Mouse (Mus musculus): Measurements from ENCODE around the gene Ano7. TPM values are rescaled to one million over a fixed set of nuclear protein-coding genes. Genes with fewer than 3 reads are reported as not detected.

Ano7 gene
- total RNA-seq (2012; rRNA removed) (not detected in 2 replicates), polyA plus RNA-seq (2012; ENCODE audit: insufficient read depth in 1 of 2, insufficient read length in 2 of 2, low read depth in 1 of 2, low replicate concordance in 2 of 2, missing spikeins in 1 of 2) (under 1 TPM in 1 of 2 experiments, not detected in 1; 0.03 TPM)

DNA sequence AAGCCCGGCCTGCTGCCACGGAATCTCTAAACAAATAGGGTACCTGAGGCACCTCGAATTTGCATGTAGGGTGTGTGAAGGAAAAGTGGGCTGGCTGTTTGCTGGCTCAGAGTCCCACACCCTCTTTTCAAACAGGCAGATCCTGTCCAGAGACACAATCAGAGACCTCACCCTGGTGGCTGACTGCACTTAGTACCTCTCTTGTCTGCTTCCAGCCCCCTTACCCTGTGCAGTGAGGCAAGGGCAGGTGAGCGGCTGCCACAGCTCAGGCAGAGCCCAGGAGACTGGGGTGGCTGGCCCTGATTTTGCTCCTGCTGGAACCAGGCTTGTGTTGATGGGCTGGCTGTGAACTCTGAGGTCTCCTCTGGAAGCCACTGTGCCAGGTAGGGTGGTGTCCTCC lies at the start of gene Ano7:
Gene Ano7, plus strand, starts transcription at position 266 of the 400 bp plus-strand sequence.
- Histone ChIP-seq H3K27ac (ENCODE audit: control insufficient read depth, low read depth, low read length) (no peak within 1 kb of the TSS), H3K4me3 (ENCODE audit: control insufficient read depth in 1 of 2, insufficient read depth in 1 of 2, low read depth in 2 of 2, low read length in 2 of 2) (no peak within 1 kb of the TSS), H3K4me1 (ENCODE audit: control insufficient read depth in 1 of 2, insufficient read depth in 2 of 2, low read length in 2 of 2) (peaks cover 5 to 12% of the 10 kb centered on the region in 2 experiments), H3K9me3 (replicated peaks; ENCODE audit: insufficient read depth, low read length) (no peaks in the 10 kb centered on the region), H3K36me3 (ENCODE audit: control insufficient read depth in 1 of 2, insufficient read depth in 2 of 2, low read length in 2 of 2) (peaks cover 0 to 8% of the 10 kb centered on the region in 2 experiments; a peak in 2 of 4 replicates), H3K79me2 (ENCODE audit: control insufficient read depth, insufficient read depth, low read length, poor library complexity) (no peaks in the 10 kb centered on the region), H3K9ac (ENCODE audit: control insufficient read depth, low read depth, low read length, poor library complexity, severe bottlenecking) (no peak within 1 kb of the TSS), H3K27me3 (ENCODE audit: control insufficient read depth in 1 of 2, insufficient read depth in 2 of 2, low read length in 2 of 2) (no peaks in the 10 kb centered on the region)
- no peak for TF ChIP-seq ZNF384 (IDR thresholded peaks at IDR 0.05; ENCODE audit: low read depth, low read length)
- no peak for TF ChIP-seq MAZ (IDR thresholded peaks at IDR 0.05; ENCODE audit: low read depth, low read length)
- TF ChIP-seq UBTF (IDR thresholded peaks at IDR 0.05; ENCODE audit: borderline replicate concordance, insufficient read depth, low read depth, low read length) = no peak
- no peak for TF ChIP-seq USF1 (IDR thresholded peaks at IDR 0.05; ENCODE audit: low read depth, low read length)
- TF ChIP-seq GATA1 (IDR thresholded peaks at IDR 0.05; ENCODE audit: low read depth, low read length) = no peak
- no peak for TF ChIP-seq ELF1 (IDR thresholded peaks at IDR 0.05; ENCODE audit: low read depth, low read length)
- no peak for TF ChIP-seq ZMIZ1 (IDR thresholded peaks at IDR 0.05; ENCODE audit: low read depth, low read length)
- no peak for TF ChIP-seq CHD2 (IDR thresholded peaks at IDR 0.05; ENCODE audit: low read length)
- no peak for TF ChIP-seq SIN3A (IDR thresholded peaks at IDR 0.05; ENCODE audit: low read length)
- no peak for TF ChIP-seq MEF2A (IDR thresholded peaks at IDR 0.05; ENCODE audit: extremely low read depth, insufficient replicate concordance, low read depth, low read length, poor library complexity, severe bottlenecking)
- TF ChIP-seq MAFK (IDR thresholded peaks at IDR 0.05; ENCODE audit: borderline replicate concordance, low read depth, low read length) = no peak
- TF ChIP-seq MYB (IDR thresholded peaks at IDR 0.05; ENCODE audit: low read depth, low read length) = no peak
- no peak for TF ChIP-seq E2F4 (IDR thresholded peaks at IDR 0.05; ENCODE audit: borderline replicate concordance, low read depth, low read length)
- no peak for TF ChIP-seq HCFC1 (IDR thresholded peaks at IDR 0.05; ENCODE audit: low read depth, low read length)
- TF ChIP-seq BHLHE40 (IDR thresholded peaks at IDR 0.05; ENCODE audit: borderline replicate concordance, low read depth, low read length) = no peak
- TF ChIP-seq MXI1 (IDR thresholded peaks at IDR 0.05; ENCODE audit: low read depth, low read length) = no peak
- TF ChIP-seq JUND (IDR thresholded peaks at IDR 0.05; ENCODE audit: low read depth, low read length) = no peak
- TF ChIP-seq RCOR1 (IDR thresholded peaks at IDR 0.05; ENCODE audit: low read depth, low read length) = no peak
- TF ChIP-seq KAT2A (conservative IDR thresholded peaks at IDR 0.05; ENCODE audit: low read depth, low read length) = no peak
- DNase-seq (ENCODE audit: low read depth, low spot score) = no peak

- DNase-seq (ENCODE audit: low read depth, low spot score) = no peak
- peaks cover 0 to 3% of the 10 kb centered on the region in 2 experiments; a peak in 1 of 4 replicates for H3K36me3 ChIP-seq (ENCODE audit: control insufficient read depth in 1 of 2, insufficient read depth in 2 of 2, low read length in 2 of 2)
- no peak overlapping the region for H3K27ac ChIP-seq (ENCODE audit: control insufficient read depth, low read depth, low read length)
These were observed 49.8 kb upstream of the Ano7 start for GRCm38 (mm10) chr1:93323973-93324372.

More at GRCm38 (mm10) chr1:93323973-93324372, 49.8 kb upstream of the Ano7 start:
- TF ChIP-seq BHLHE40 (IDR thresholded peaks at IDR 0.05; ENCODE audit: borderline replicate concordance, low read depth, low read length) = no peak
- TF ChIP-seq JUND (IDR thresholded peaks at IDR 0.05; ENCODE audit: low read depth, low read length) = no peak
- no peak for TF ChIP-seq HCFC1 (IDR thresholded peaks at IDR 0.05; ENCODE audit: low read depth, low read length)
- no peaks in the 10 kb centered on the region for H3K79me2 ChIP-seq (ENCODE audit: control insufficient read depth, insufficient read depth, low read length, poor library complexity)
- H3K27me3 ChIP-seq (ENCODE audit: control insufficient read depth in 1 of 2, insufficient read depth in 2 of 2, low read length in 2 of 2) = no peaks in the 10 kb centered on the region
- no peaks in the 10 kb centered on the region for H3K9me3 ChIP-seq (replicated peaks; ENCODE audit: insufficient read depth, low read length)
- no peak overlapping the region for H3K9ac ChIP-seq (ENCODE audit: control insufficient read depth, low read depth, low read length, poor library complexity, severe bottlenecking)
- no peak overlapping the region for H3K4me3 ChIP-seq (ENCODE audit: control insufficient read depth in 1 of 2, insufficient read depth in 1 of 2, low read depth in 2 of 2, low read length in 2 of 2)
- H3K4me1 ChIP-seq (ENCODE audit: control insufficient read depth in 1 of 2, insufficient read depth in 2 of 2, low read length in 2 of 2) = no peaks in the 10 kb centered on the region

Measured in MEL (cell line).